In genomic region chr1:164684437-164684836, GRCm38 (mm10) we compare ENCODE assay signal across 20 mouse cellular contexts.
DNase-seq lines count a peak whose midpoint lies in the region; ATAC-seq and TF ChIP-seq lines count a peak whose summit lies in the region.
"Had no signal": no experiment of that assay in that cellular context is flagged by ENCODE, and none has a peak within 500 bp of the region (broad histone marks: within the 10 kb centered on the region; RNA-seq: fewer than 3 reads in every experiment).

No protein-coding gene starts in this region.

- no peak overlapping the region for H3K4me2 ChIP-seq in forebrain, postnatal 0 days (ENCODE audit: low read depth)
- H3K4me2 ChIP-seq in forebrain, embryonic 12.5 days = no peak overlapping the region
- H3K4me2 ChIP-seq: embryonic facial prominence, embryonic 12.5 days; heart, embryonic 13.5 days; hindbrain, embryonic 15.5 days had no signal

- no peaks in the 10 kb centered on the region for H3K27me3 ChIP-seq in forebrain, postnatal 0 days (ENCODE audit: insufficient read depth, low read length)
- no peaks in the 10 kb centered on the region for H3K27me3 ChIP-seq in forebrain, embryonic 12.5 days
- H3K27me3 ChIP-seq: CH12.LX; embryonic facial prominence, embryonic 12.5 days; heart, embryonic 13.5 days; hindbrain, embryonic 15.5 days had no signal

- ATAC-seq in forebrain, postnatal 0 days = peak; percentile 32; the same call in 1 of the 2 replicates
- ATAC-seq in forebrain, embryonic 12.5 days (ENCODE audit: low FRiP score) = no peak
- ATAC-seq: forebrain, embryonic 14.5 days had no signal

- no peaks in the 10 kb centered on the region for H3K4me1 ChIP-seq in forebrain, postnatal 0 days (ENCODE audit: insufficient read depth)
- H3K4me1 ChIP-seq in forebrain, embryonic 12.5 days = no peaks in the 10 kb centered on the region
- peaks cover 2% of the 10 kb centered on the region; the same call in 1 of the 2 replicates for H3K4me1 ChIP-seq in olfactory bulb, adult 2 months (ENCODE audit: control insufficient read depth, insufficient read depth, low read length)
- H3K4me1 ChIP-seq: embryonic facial prominence, embryonic 12.5 days; heart, embryonic 13.5 days; hindbrain, embryonic 15.5 days had no signal

- H3K9ac ChIP-seq in forebrain, postnatal 0 days = no peak overlapping the region
- H3K9ac ChIP-seq in forebrain, embryonic 12.5 days = no peak overlapping the region
- H3K9ac ChIP-seq: embryonic facial prominence, embryonic 12.5 days; heart, embryonic 13.5 days; hindbrain, embryonic 15.5 days had no signal

- no peak for TF ChIP-seq POLR2A in olfactory bulb, adult 2 months (IDR thresholded peaks at IDR 0.05; ENCODE audit: insufficient read depth, low read depth, low read length)

- H3K9me3 ChIP-seq in forebrain, postnatal 0 days (ENCODE audit: low read length) = no peaks in the 10 kb centered on the region
- H3K9me3 ChIP-seq in forebrain, embryonic 12.5 days = no peaks in the 10 kb centered on the region
- H3K9me3 ChIP-seq: embryonic facial prominence, embryonic 12.5 days; heart, embryonic 13.5 days; hindbrain, embryonic 15.5 days had no signal

- H3K27ac ChIP-seq in forebrain, postnatal 0 days (ENCODE audit: low read depth, low read length) = peak overlapping the region; percentile 87
- no peak overlapping the region for H3K27ac ChIP-seq in forebrain, embryonic 12.5 days
- H3K27ac ChIP-seq in left cerebral cortex, adult 2 months = peak overlapping the region; percentile 93
- peak overlapping the region; percentile 98 for H3K27ac ChIP-seq in olfactory bulb, adult 2 months (ENCODE audit: insufficient read depth, low read depth, low read length)
- H3K27ac ChIP-seq: embryonic facial prominence, embryonic 12.5 days; heart, embryonic 13.5 days; hindbrain, embryonic 15.5 days had no signal

- no peak overlapping the region for H3K4me3 ChIP-seq in forebrain, postnatal 0 days (ENCODE audit: low read depth, low read length)
- H3K4me3 ChIP-seq in forebrain, embryonic 12.5 days (replicated peaks) = no peak overlapping the region
- no peak overlapping the region for H3K4me3 ChIP-seq in left cerebral cortex, adult 2 months
- H3K4me3 ChIP-seq in olfactory bulb, adult 2 months (ENCODE audit: insufficient read depth, low read depth, low read length) = no peak overlapping the region
- H3K4me3 ChIP-seq: embryonic facial prominence, embryonic 12.5 days; heart, embryonic 13.5 days; hindbrain, embryonic 15.5 days had no signal

- WGBS in forebrain, postnatal 0 days = 47% methylated on average over 2 of the region's 2 CpGs
- WGBS in forebrain, embryonic 12.5 days = 64% methylated on average over 2 of the region's 2 CpGs
- WGBS in olfactory bulb, adult 2 months = 27% methylated on average over 2 of the region's 2 CpGs

- intact Hi-C loops in left cerebral cortex, adult 2 months (cut with DNase I) = loop anchor here (1.0 to 10.0 kb wide), 7 partner anchors 73 to 360 kb away; no protein-coding TSS in a partner anchor
- intact Hi-C loops in left cerebral cortex, postnatal 10 days (cut with DNase I) = loop anchor here (10.0 kb wide), 1 partner anchor 210 kb away; no protein-coding TSS in a partner anchor

- H3K36me3 ChIP-seq in forebrain, postnatal 0 days (ENCODE audit: insufficient read depth) = no peaks in the 10 kb centered on the region
- no peaks in the 10 kb centered on the region for H3K36me3 ChIP-seq in forebrain, embryonic 12.5 days (replicated peaks)
- H3K36me3 ChIP-seq: embryonic facial prominence, embryonic 12.5 days; heart, embryonic 13.5 days; hindbrain, embryonic 15.5 days had no signal

- no peak for TF ChIP-seq CTCF in forebrain, postnatal 0 days (IDR thresholded peaks at IDR 0.05; ENCODE audit: low read depth)
- no peak for TF ChIP-seq CTCF in left cerebral cortex, adult 2 months (IDR thresholded peaks at IDR 0.05)
- no peak for TF ChIP-seq CTCF in olfactory bulb, adult 2 months (IDR thresholded peaks at IDR 0.05; ENCODE audit: insufficient read depth, low read depth, low read length)

- no peak for DNase-seq in forebrain, postnatal 0 days
- no peak for DNase-seq in left cerebral cortex, adult 2 months (ENCODE audit: extremely low spot score in 1 of 2, low spot score in 2 of 2)
- no peak for DNase-seq in left cerebral cortex, postnatal 10 days (ENCODE audit: extremely low spot score in 1 of 2, low spot score in 2 of 2)
- peak; percentile 65 for DNase-seq in brain, adult 2 months (ENCODE audit: low read depth, low spot score)
- DNase-seq in MN1 (ENCODE audit: low spot score) = no peak
- DNase-seq: adrenal gland, adult 2 months; adrenal gland, postnatal 25 days; cerebellum, adult 11 months; cerebellum, adult 8-10 months; cerebellum, postnatal 14 days; gastrocnemius, postnatal 36 days; heart, adult 11 months; heart, postnatal 36 days had no signal
